Mouse (Mus musculus) kidney, postnatal 36 days (tissue): ENCODE measurements around the gene Areg.

Source experiments
- DNase-seq, 2 experiments: peaks; one replicate each; pipeline ENCODE4 v3.0.0; 2021 to 2022; ENCODE audit warnings: mixed read lengths in 2 of 2

Gene Areg

GRCm38 (mm10) chr5:91176397-91176796 lies 37.0 kb downstream of the Areg start:
- DNase-seq, result no peak

- no peak for DNase-seq
These were observed 55.2 kb downstream of the Areg start for GRCm38 (mm10) chr5:91194572-91194971.
